Mouse (Mus musculus) monocyte, adult 5-6 weeks (primary cell): Measurements from ENCODE around the gene Tbxa2r. TPM values are rescaled to one million over a fixed set of nuclear protein-coding genes. Genes with fewer than 3 reads are reported as not detected.

Source experiments
- ATAC-seq: fragments of 153-309, 156-312 bp; replicated peaks from 2 replicates; pipeline ENCODE4 v1.8.0; 2017; ENCODE audit warnings: mild to moderate bottlenecking; ENCODE audit not compliant: low TSS enrichment, insufficient number of reproducible peaks, severe bottlenecking, poor library complexity, low FRiP score
- total RNA-seq: library from RNA; stranded (forward); fragments of 200-1000, 200-491, 200-594 nt; gene quantifications from 3 replicates; pipeline ENCODE4 v1.2.3, GENCODE M21; 2017

Tbxa2r gene
- total RNA-seq, 1 experiment from 2014 or later, result not detected

- ATAC-seq, result no peak
These were observed 8.0 kb downstream of the Tbxa2r start for GRCm38 (mm10) chr10:81336558-81336957.

GRCm38 (mm10) chr10:81340551-81341332 is 12.2 kb downstream of the Tbxa2r start:
- no peak for ATAC-seq

- peak; percentile 45 for ATAC-seq
These were observed 12.9 kb downstream of the Tbxa2r start for GRCm38 (mm10) chr10:81341333-81341949.

- ATAC-seq, result no peak
These were observed 14.4 kb downstream of the Tbxa2r start, which contains the start of gene Gipc3 for GRCm38 (mm10) chr10:81342686-81343505. Gene Gipc3 (minus strand): TSS chr10:81343266.

GRCm38 (mm10) chr10:81344421-81345161 is 16.1 kb downstream of the Tbxa2r start:
- ATAC-seq, result no peak

GRCm38 (mm10) chr10:81345162-81345534 is 16.6 kb downstream of the Tbxa2r start:
- no peak for ATAC-seq

GRCm38 (mm10) chr10:81346453-81347067 is 18.0 kb downstream of the Tbxa2r start:
- peak; percentile 25 for ATAC-seq

- ATAC-seq, result no peak
These were observed 20.6 kb downstream of the Tbxa2r start for GRCm38 (mm10) chr10:81349146-81349545.

GRCm38 (mm10) chr10:81349961-81350350 is 21.4 kb downstream of the Tbxa2r start:
- ATAC-seq, result no peak

GRCm38 (mm10) chr10:81350351-81351063 is 22.0 kb downstream of the Tbxa2r start, which contains the start of gene Hmg20b:
Gene Hmg20b (minus strand): TSS chr10:81350480.
- peak; percentile 91 for ATAC-seq

GRCm38 (mm10) chr10:81351678-81352291 is 23.3 kb downstream of the Tbxa2r start:
- ATAC-seq, result no peak

GRCm38 (mm10) chr10:81354738-81355477 is 26.4 kb downstream of the Tbxa2r start:
- ATAC-seq, result no peak

GRCm38 (mm10) chr10:81355533-81355932 is 27.0 kb downstream of the Tbxa2r start:
- no peak for ATAC-seq

- ATAC-seq, result peak; percentile 44
These were observed 27.9 kb downstream of the Tbxa2r start for GRCm38 (mm10) chr10:81356352-81356990.

- peak; percentile 51; the same call in 1 of the 2 replicates for ATAC-seq
These were observed 28.7 kb downstream of the Tbxa2r start, which contains the start of gene Mfsd12 for GRCm38 (mm10) chr10:81356991-81357844. Gene Mfsd12 (plus strand): TSS chr10:81357491.
